Comparison of ENCODE assay signal across 20 mouse cellular contexts in the genomic region with DNA sequence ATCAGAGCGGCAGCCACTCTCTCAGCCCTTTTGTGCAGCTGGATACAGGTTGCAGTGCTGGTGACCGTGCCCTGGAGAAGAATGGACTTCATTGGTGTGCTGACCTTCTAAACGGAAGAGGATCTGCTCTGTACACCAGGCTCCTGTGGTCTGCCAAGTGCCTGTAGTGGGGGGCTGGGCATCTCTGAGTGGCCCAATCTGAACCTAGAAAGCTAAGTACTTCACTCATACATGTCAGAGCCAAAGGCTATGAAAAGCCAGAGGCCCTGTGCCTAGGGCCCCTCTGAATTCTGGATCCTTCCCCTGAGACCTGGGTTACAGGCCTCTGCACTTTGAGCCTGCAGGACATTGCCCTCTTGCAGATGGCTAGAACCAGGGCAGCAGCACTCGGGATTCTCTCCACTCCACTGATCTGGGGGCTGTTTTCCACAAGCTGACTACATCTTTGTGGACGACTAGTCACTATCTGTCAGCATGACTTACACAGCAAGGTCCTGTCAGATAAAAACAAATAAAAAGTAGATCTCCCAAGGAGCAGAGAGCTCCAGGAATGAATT. TPM values are rescaled to one million over a fixed set of nuclear protein-coding genes. Genes with fewer than 3 reads are reported as not detected.
A peak's percentile ranks its signal among the peaks of the same experiment; 100 is the strongest.
DNase-seq lines count a peak whose midpoint lies in the region; ATAC-seq lines count a peak whose summit lies in the region.
"Had no signal": no experiment of that assay in that cellular context is flagged by ENCODE, and none has a peak within 500 bp of the region (broad histone marks: within the 10 kb centered on the region; RNA-seq: fewer than 3 reads in every experiment).

No protein-coding gene starts in this region.

- H3K9ac ChIP-seq in kidney, embryonic 16.5 days (replicated peaks; ENCODE audit: low read length) = no peak overlapping the region
- H3K9ac ChIP-seq: forebrain, embryonic 13.5 days; forebrain, postnatal 0 days; heart, embryonic 13.5 days; hindbrain, embryonic 13.5 days had no signal

- 65% methylated on average over 5 of the region's 5 CpGs for WGBS in kidney, embryonic 16.5 days

- H3K4me3 ChIP-seq in kidney, embryonic 16.5 days (ENCODE audit: low read length) = no peak overlapping the region
- H3K4me3 ChIP-seq: embryonic facial prominence, embryonic 10.5 days; forebrain, embryonic 13.5 days; heart, embryonic 13.5 days; hindbrain, embryonic 13.5 days had no signal

- H3K9me3 ChIP-seq in kidney, embryonic 16.5 days (ENCODE audit: low read length) = no peaks in the 10 kb centered on the region
- H3K9me3 ChIP-seq: embryonic facial prominence, embryonic 10.5 days; forebrain, embryonic 13.5 days; G1E; heart, embryonic 13.5 days; hindbrain, embryonic 13.5 days had no signal

- ATAC-seq in kidney, embryonic 16.5 days (ENCODE audit: low FRiP score, low TSS enrichment) = no peak
- ATAC-seq: CD4-positive, CD25-positive, alpha-beta regulatory T cell, adult 4 months; forebrain, embryonic 13.5 days; forebrain, postnatal 0 days had no signal

- intact Hi-C loops in heart, postnatal 36 days (cut with DNase I) = no loop called here

- no peak overlapping the region for H3K4me2 ChIP-seq in kidney, embryonic 16.5 days (replicated peaks; ENCODE audit: low read depth, low read length)
- H3K4me2 ChIP-seq: forebrain, embryonic 13.5 days; heart, embryonic 13.5 days; hindbrain, embryonic 13.5 days had no signal

- H3K36me3 ChIP-seq in kidney, embryonic 16.5 days (ENCODE audit: insufficient read depth, low read length) = peaks cover 32% of the 10 kb centered on the region
- H3K36me3 ChIP-seq: G1E had no signal

- H3K27ac ChIP-seq in kidney, embryonic 16.5 days (ENCODE audit: low read length) = no peak overlapping the region
- H3K27ac ChIP-seq: embryonic facial prominence, embryonic 10.5 days; forebrain, embryonic 13.5 days; heart, embryonic 13.5 days; hindbrain, embryonic 13.5 days had no signal

- H3K4me1 ChIP-seq in kidney, embryonic 16.5 days (ENCODE audit: insufficient read depth, low read length) = no peaks in the 10 kb centered on the region
- H3K4me1 ChIP-seq: embryonic facial prominence, embryonic 10.5 days; forebrain, embryonic 13.5 days; heart, embryonic 13.5 days; hindbrain, embryonic 13.5 days had no signal

- peak; percentile 15 for DNase-seq in heart, adult 9 months (ENCODE audit: low spot score in 2 of 2)
- no peak for DNase-seq in heart, postnatal 36 days
- DNase-seq in kidney, adult 18-20 months = peak; percentile 38
- DNase-seq in kidney, adult 9 months = peak; percentile 67
- DNase-seq in kidney, postnatal 25 days = peak; percentile 52 to 81
- DNase-seq in cerebellum, adult 9-10 months = no peak
- DNase-seq: adrenal gland, postnatal 10 days; B cell, adult 2 months; cerebellum, adult 11 months; cerebellum, adult 8-10 months; forebrain, postnatal 0 days; gastrocnemius, postnatal 14 days had no signal

- H3K27me3 ChIP-seq in kidney, embryonic 16.5 days (ENCODE audit: insufficient read depth, low read length) = no peaks in the 10 kb centered on the region
- H3K27me3 ChIP-seq: forebrain, embryonic 13.5 days; heart, embryonic 13.5 days; hindbrain, embryonic 13.5 days had no signal

RNA-seq across cellular contexts. Expression of a gene that starts 25.0 kb away (rescaled TPM):
- 1 to 10 TPM; 1.4 to 1.6 TPM for total RNA-seq in heart, postnatal 36 days (2021)
- polyA plus RNA-seq in kidney, embryonic 16.5 days (2015; fragmentation: Nextera tagmentation; extraction: Ambion mirVana) = 0.45 and 0.54 TPM in 2 replicates
- total RNA-seq: G1E; hematopoietic stem cell, adult 5-6 weeks had no signal
- polyA plus RNA-seq: CD4-positive, CD25-positive, alpha-beta regulatory T cell, adult 4 months; embryonic facial prominence, embryonic 10.5 days; forebrain, embryonic 13.5 days; G1E had no signal

RNA-seq across cellular contexts. Expression of a gene that starts 41.0 kb away (rescaled TPM):
- total RNA-seq in heart, postnatal 36 days (2021) = 10 to 100 TPM; 10.9 to 12.3 TPM
- 63.1 and 69.9 TPM in 2 replicates for polyA plus RNA-seq in kidney, embryonic 16.5 days (2015; fragmentation: Nextera tagmentation; extraction: Ambion mirVana)

Comparison
In these comparisons a context has a peak if more than half of its experiments do, and no peak if none do; other contexts are left out.
1. DNase-seq: peak in heart, adult 9 months (2 of 2), kidney, adult 18-20 months (single experiment), kidney, adult 9 months (single experiment) and kidney, postnatal 25 days (2 of 2); none in heart, postnatal 36 days (0 of 2) and cerebellum, adult 9-10 months (single experiment).